In genomic region chr10:100160532-100160852, GRCm38 (mm10) we compare ENCODE assay signal across 13 mouse cellular contexts.
DNase-seq lines count a peak whose midpoint lies in the region; ATAC-seq and TF ChIP-seq lines count a peak whose summit lies in the region.
"Had no signal": no experiment of that assay in that cellular context is flagged by ENCODE, and none has a peak within 500 bp of the region (broad histone marks: within the 10 kb centered on the region; RNA-seq: fewer than 3 reads in every experiment).

No protein-coding gene starts in this region.

- no peak overlapping the region for H3K4me2 ChIP-seq in embryonic facial prominence, embryonic 14.5 days (ENCODE audit: low read depth, low read length)
- peak overlapping the region; percentile 11; the same call in 1 of the 2 replicates for H3K4me2 ChIP-seq in kidney, postnatal 0 days (ENCODE audit: low read length)
- no peak overlapping the region for H3K4me2 ChIP-seq in hindbrain, postnatal 0 days (ENCODE audit: low read depth, low read length)
- H3K4me2 ChIP-seq: hindbrain, embryonic 15.5 days had no signal

- TF ChIP-seq CTCF in kidney, postnatal 0 days (IDR thresholded peaks at IDR 0.05; ENCODE audit: low read depth), result no peak
- TF ChIP-seq CTCF in hindbrain, postnatal 0 days (IDR thresholded peaks at IDR 0.05; ENCODE audit: low read depth), result no peak

- 63% methylated on average over 4 of the region's 4 CpGs for WGBS in embryonic facial prominence, embryonic 14.5 days
- 83% methylated on average over 4 of the region's 4 CpGs for WGBS in embryonic facial prominence, embryonic 10.5 days
- 53% methylated on average over 4 of the region's 4 CpGs for WGBS in kidney, postnatal 0 days
- whole genome bisulfite sequencing in hindbrain, postnatal 0 days, result 77% methylated on average over 4 of the region's 4 CpGs

- H3K27ac ChIP-seq in embryonic facial prominence, embryonic 14.5 days (replicated peaks; ENCODE audit: low read depth, low read length), result 0 out of 2 replicates have a peak overlapping the region, but pooled peaks have one; percentile 10
- H3K27ac ChIP-seq in embryonic facial prominence, embryonic 10.5 days (replicated peaks), result no peak overlapping the region
- 0 out of 2 replicates have a peak overlapping the region, but pooled peaks have one; percentile 21 for H3K27ac ChIP-seq in kidney, postnatal 0 days
- no peak overlapping the region for H3K27ac ChIP-seq in hindbrain, postnatal 0 days
- H3K27ac ChIP-seq: hindbrain, embryonic 15.5 days had no signal

- H3K36me3 ChIP-seq in embryonic facial prominence, embryonic 14.5 days (ENCODE audit: control insufficient read depth, insufficient read depth, low read length), result no peaks in the 10 kb centered on the region
- H3K36me3 ChIP-seq in embryonic facial prominence, embryonic 10.5 days (replicated peaks), result no peaks in the 10 kb centered on the region
- H3K36me3 ChIP-seq in kidney, postnatal 0 days (ENCODE audit: insufficient read depth, low read length), result no peaks in the 10 kb centered on the region
- H3K36me3 ChIP-seq in hindbrain, postnatal 0 days (ENCODE audit: insufficient read depth, low read length), result no peaks in the 10 kb centered on the region
- H3K36me3 ChIP-seq: hindbrain, embryonic 15.5 days had no signal

- H3K4me1 ChIP-seq in embryonic facial prominence, embryonic 14.5 days (ENCODE audit: control insufficient read depth, insufficient read depth, low read length), result no peaks in the 10 kb centered on the region
- H3K4me1 ChIP-seq in embryonic facial prominence, embryonic 10.5 days, result no peaks in the 10 kb centered on the region
- 0 out of 2 replicates have a peak, but pooled peaks cover 5% of the 10 kb centered on the region for H3K4me1 ChIP-seq in kidney, postnatal 0 days (replicated peaks; ENCODE audit: insufficient read depth, low read length)
- H3K4me1 ChIP-seq in hindbrain, postnatal 0 days (ENCODE audit: insufficient read depth, low read length), result no peaks in the 10 kb centered on the region
- H3K4me1 ChIP-seq: hindbrain, embryonic 15.5 days had no signal

- no peak overlapping the region for H3K4me3 ChIP-seq in embryonic facial prominence, embryonic 14.5 days (ENCODE audit: low read depth, low read length)
- no peak overlapping the region for H3K4me3 ChIP-seq in embryonic facial prominence, embryonic 10.5 days
- no peak overlapping the region for H3K4me3 ChIP-seq in kidney, postnatal 0 days (replicated peaks; ENCODE audit: low read depth, low read length)
- H3K4me3 ChIP-seq in hindbrain, postnatal 0 days (ENCODE audit: low read length), result no peak overlapping the region
- H3K4me3 ChIP-seq: erythroblast, embryonic 14.5 days; hindbrain, embryonic 15.5 days; myocyte had no signal

- H3K27me3 ChIP-seq in embryonic facial prominence, embryonic 14.5 days (replicated peaks; ENCODE audit: control insufficient read depth, insufficient read depth, low read length), result no peaks in the 10 kb centered on the region
- no peaks in the 10 kb centered on the region for H3K27me3 ChIP-seq in embryonic facial prominence, embryonic 10.5 days (replicated peaks; ENCODE audit: low read depth, poor library complexity, severe bottlenecking)
- no peaks in the 10 kb centered on the region for H3K27me3 ChIP-seq in kidney, postnatal 0 days (ENCODE audit: insufficient read depth, low read length)
- H3K27me3 ChIP-seq in hindbrain, postnatal 0 days (ENCODE audit: insufficient read depth, low read length), result no peaks in the 10 kb centered on the region
- H3K27me3 ChIP-seq: hindbrain, embryonic 15.5 days had no signal

- H3K9ac ChIP-seq in embryonic facial prominence, embryonic 14.5 days (ENCODE audit: low read depth, low read length), result no peak overlapping the region
- H3K9ac ChIP-seq in kidney, postnatal 0 days (ENCODE audit: low read depth, low read length), result no peak overlapping the region
- H3K9ac ChIP-seq in hindbrain, postnatal 0 days (replicated peaks; ENCODE audit: low read length), result no peak overlapping the region
- H3K9ac ChIP-seq: hindbrain, embryonic 15.5 days had no signal

- DNase-seq in embryonic facial prominence, embryonic 14.5 days (ENCODE audit: low spot score), result no peak
- DNase-seq in embryonic facial prominence, embryonic 10.5 days (ENCODE audit: low spot score), result no peak
- DNase-seq in kidney, postnatal 0 days (ENCODE audit: low spot score), result peak; percentile 27
- no peak for DNase-seq in kidney, adult 11 months
- DNase-seq in Muller cell, postnatal 12 days (ENCODE audit: inconsistent ontology term), result no peak
- DNase-seq in hindbrain, postnatal 0 days (ENCODE audit: low spot score), result no peak
- DNase-seq: thymus, postnatal 4 days had no signal

- H3K9me3 ChIP-seq in embryonic facial prominence, embryonic 14.5 days (ENCODE audit: control insufficient read depth, low read length), result no peaks in the 10 kb centered on the region
- no peaks in the 10 kb centered on the region for H3K9me3 ChIP-seq in embryonic facial prominence, embryonic 10.5 days
- no peaks in the 10 kb centered on the region for H3K9me3 ChIP-seq in kidney, postnatal 0 days (replicated peaks; ENCODE audit: low read length)
- no peaks in the 10 kb centered on the region for H3K9me3 ChIP-seq in hindbrain, postnatal 0 days (ENCODE audit: low read length)
- H3K9me3 ChIP-seq: hindbrain, embryonic 15.5 days had no signal

- no peak for ATAC-seq in embryonic facial prominence, embryonic 14.5 days (ENCODE audit: low read depth)
- ATAC-seq in kidney, postnatal 0 days (replicated peaks; ENCODE audit: low FRiP score, low read depth), result no peak
- ATAC-seq in hematopoietic stem cell, adult 5-6 weeks (replicated peaks in 1 of 2; ENCODE audit: insufficient read depth in 1 of 2, low FRiP score in 2 of 2, low TSS enrichment in 1 of 2, low read depth in 1 of 2, poor library complexity in 2 of 2, severe bottlenecking in 2 of 2), result peak; percentile 65 to 70
- ATAC-seq in megakaryocyte progenitor cell, adult 5-6 weeks (replicated peaks; ENCODE audit: poor library complexity), result peak; percentile 74
- ATAC-seq in hindbrain, postnatal 0 days, result no peak
- ATAC-seq: activated CD4-positive, CD25-positive, alpha-beta regulatory T cell, adult 4 months had no signal

Comparison
In these comparisons a context has a peak if more than half of its experiments do, and no peak if none do; other contexts are left out.
1. H3K27ac ChIP-seq: peak in embryonic facial prominence, embryonic 14.5 days (single experiment) and kidney, postnatal 0 days (single experiment); none in embryonic facial prominence, embryonic 10.5 days (single experiment) and hindbrain, postnatal 0 days (single experiment).
2. ATAC-seq: peak in hematopoietic stem cell, adult 5-6 weeks (2 of 2) and megakaryocyte progenitor cell, adult 5-6 weeks (single experiment); none in embryonic facial prominence, embryonic 14.5 days (single experiment), kidney, postnatal 0 days (single experiment) and hindbrain, postnatal 0 days (single experiment).